Mouse (Mus musculus) liver, postnatal 0 days (tissue): Measurements from ENCODE around the gene Pdgfra. TPM values are rescaled to one million over a fixed set of nuclear protein-coding genes. Genes with fewer than 3 reads are reported as not detected.

Experiments
- ATAC-seq: fragments of 200-750 bp; cut with Nextera tagmentation; 2 replicates; pipeline ENCODE4 v1.8.0; 2017; ENCODE audit warnings: mild to moderate bottlenecking, moderate library complexity
- DNase-seq: peaks from one replicate; pipeline ENCODE4 v3.0.0-alpha.2; 2016
- H3K27ac ChIP-seq: fragments of 300-500 bp; sonication (generic); 2 replicates; pipeline ENCODE4 v1.5.1; 2014; ENCODE audit warnings: antibody characterized with exemption, moderate library complexity, mild to moderate bottlenecking, low read depth
- H3K27me3 ChIP-seq: fragments of 300-500 bp; sonication (generic); 2 replicates; pipeline ENCODE4 v1.6.1; 2014; ENCODE audit warnings: low read length, control low read depth, mixed read lengths; ENCODE audit not compliant: insufficient read depth
- H3K36me3 ChIP-seq: fragments of 300-500 bp; sonication (generic); replicated peaks from 2 replicates; pipeline ENCODE4 v1.6.1; 2014; ENCODE audit warnings: mild to moderate bottlenecking, control low read depth, low read length, moderate library complexity, mixed read lengths; ENCODE audit not compliant: insufficient read depth
- H3K4me1 ChIP-seq: fragments of 300-500 bp; sonication (generic); 2 replicates; pipeline ENCODE4 v1.6.1; 2014; ENCODE audit warnings: antibody characterized with exemption, mild to moderate bottlenecking, control low read depth; ENCODE audit not compliant: insufficient read depth
- H3K4me2 ChIP-seq: fragments of 300-500 bp; sonication (generic); 2 replicates; pipeline ENCODE4 v1.6.1; 2014; ENCODE audit warnings: low read depth, mild to moderate bottlenecking, low read length, moderate library complexity, mixed read lengths
- H3K4me3 ChIP-seq: fragments of 300-500 bp; sonication (generic); 2 replicates; pipeline ENCODE4 v1.5.1; 2014; ENCODE audit warnings: low read depth, low read length
- H3K9ac ChIP-seq: fragments of 300-500 bp; sonication (generic); replicated peaks from 2 replicates; pipeline ENCODE4 v1.6.1; 2014; ENCODE audit warnings: mild to moderate bottlenecking, moderate library complexity
- H3K9me3 ChIP-seq: fragments of 300-500 bp; sonication (generic); 2 replicates; pipeline ENCODE4 v1.6.1; 2016; ENCODE audit warnings: mild to moderate bottlenecking, control low read depth, low read length, mixed read lengths
- CTCF ChIP-seq: sonication (generic); IDR thresholded peaks from 2 replicates; pipeline ENCODE4 v1.5.1; 2016; ENCODE audit warnings: antibody characterized with exemption, low read depth
- EP300 ChIP-seq: IDR thresholded peaks from 2 replicates; pipeline ENCODE4 v1.6.1; 2016; ENCODE audit warnings: antibody characterized with exemption, low read depth, mild to moderate bottlenecking
- whole genome bisulfite sequencing: fragments of 180-500 bp; shearing (Covaris S2); extraction: QIAGEN DNeasy Blood & Tissue Kit; methylation state at CpG from one replicate; pipeline ENCODE4 v1.1.7; 2014; ENCODE audit not compliant: insufficient replicate concordance; 5-methylcytosine and 5-hydroxymethylcytosine counted together
- microRNA-seq: library from miRNA; unstranded; fragments of <30 nt; microRNA quantifications from one replicate; pipeline ENCODE4, GENCODE M21; 2016
- polyA plus RNA-seq: library from polyadenylated mRNA; unstranded; fragments of >200 nt; fragmentation: Nextera tagmentation; extraction: Ambion mirVana; gene quantifications from 2 replicates; pipeline ENCODE4 v1.2.1, GENCODE M21; 2015

Gene Pdgfra
- polyA plus RNA-seq, 1 experiment from 2014 or later, result 1.3 TPM

GRCm38 (mm10) chr5:75222491-75223265 is 70.6 kb downstream of the Pdgfra start:
- no peaks in the 10 kb centered on the region for H3K9me3 ChIP-seq
- H3K4me2 ChIP-seq, result no peak overlapping the region
- no peak overlapping the region for H3K27ac ChIP-seq
- H3K4me3 ChIP-seq, result no peak overlapping the region
- TF ChIP-seq CTCF (no peak), EP300 (no peak)
- H3K27me3 ChIP-seq, result no peaks in the 10 kb centered on the region
- DNase-seq (no peak), ATAC-seq (no peak)
- no peak overlapping the region for H3K9ac ChIP-seq
- H3K4me1 ChIP-seq, result no peaks in the 10 kb centered on the region
- WGBS, result 79% methylated on average over 10 of the region's 10 CpGs
- H3K36me3 ChIP-seq, result no peaks in the 10 kb centered on the region

GRCm38 (mm10) chr5:75238363-75238762 is 86.3 kb downstream of the Pdgfra start:
- Histone ChIP-seq H3K27me3 (no peaks in the 10 kb centered on the region), H3K4me2 (no peak overlapping the region), H3K9ac (no peak overlapping the region), H3K9me3 (no peaks in the 10 kb centered on the region), H3K4me1 (no peaks in the 10 kb centered on the region), H3K36me3 (no peaks in the 10 kb centered on the region), H3K27ac (no peak overlapping the region), H3K4me3 (no peak overlapping the region)
- TF ChIP-seq EP300 (no peak), CTCF (peak; percentile 44)
- ATAC-seq (no peak), DNase-seq (no peak)
- 17% methylated on average over 2 of the region's 2 CpGs for WGBS

GRCm38 (mm10) chr5:75238928-75239777 is 87.1 kb downstream of the Pdgfra start:
- WGBS, result 78% methylated on average over 15 of the region's 15 CpGs
- ATAC-seq (no peak), DNase-seq (no peak)
- H3K9ac ChIP-seq, result no peak overlapping the region
- TF ChIP-seq CTCF (no peak), EP300 (no peak)
- H3K9me3 ChIP-seq, result no peaks in the 10 kb centered on the region
- H3K36me3 ChIP-seq, result no peaks in the 10 kb centered on the region
- no peaks in the 10 kb centered on the region for H3K4me1 ChIP-seq
- H3K4me3 ChIP-seq, result no peak overlapping the region
- H3K27me3 ChIP-seq, result no peaks in the 10 kb centered on the region
- no peak overlapping the region for H3K4me2 ChIP-seq
- no peak overlapping the region for H3K27ac ChIP-seq

- Histone ChIP-seq H3K36me3 (no peaks in the 10 kb centered on the region), H3K9me3 (no peaks in the 10 kb centered on the region), H3K27ac (no peak overlapping the region), H3K27me3 (no peaks in the 10 kb centered on the region), H3K4me2 (no peak overlapping the region), H3K4me1 (no peaks in the 10 kb centered on the region), H3K9ac (no peak overlapping the region), H3K4me3 (no peak overlapping the region)
- TF ChIP-seq CTCF, result no peak
- no peak for TF ChIP-seq EP300
- 67% methylated on average over 25 of the region's 25 CpGs for WGBS
- ATAC-seq (no peak), DNase-seq (no peak)
Observed at GRCm38 (mm10) chr5:75247070-75247740, 95.1 kb downstream of the Pdgfra start.

Small RNA genes within 50 kb of the gene (microRNA-seq; reads per million reads assigned to microRNA genes)
- gene Mir7025, result not detected

Other genes starting within 250 kb of the Pdgfra start
- 27.8 and 32.8 TPM in 2 replicates for gene Chic2, start 107.5 kb upstream of the Pdgfra start, polyA plus RNA-seq
- gene Gsx2, start 76.7 kb upstream of the Pdgfra start, polyA plus RNA-seq, result not detected in 2 replicates